Mouse (Mus musculus): ENCODE measurements around the gene Camta2. TPM values are rescaled to one million over a fixed set of nuclear protein-coding genes. Genes with fewer than 3 reads are reported as not detected.
A peak's percentile ranks its signal among the peaks of the same experiment; 100 is the strongest.

The Camta2 gene
- total and polyA plus RNA-seq, 3 experiments: 1.0 to 17.0 (median 4.9) TPM

GRCm38 (mm10) chr11:70724706-70725105 lies 36.8 kb upstream of the Camta2 start:
- in situ Hi-C loops (cut with MboI; ENCODE audit: low pct_ligation_motif_present, low pct_unique_long_range_greater_than_20kb, low sequenced_read_pairs) (no loop called here), dilution Hi-C loops (cut with MboI; ENCODE audit: extremely low pct_ligation_motif_present, extremely low pct_unique_long_range_greater_than_20kb, low sequenced_read_pairs) (no loop called here)
- no peak overlapping the region for H3K4me3 ChIP-seq (replicated peaks in 1 of 3; ENCODE audit: low read depth in 2 of 3, low read length in 2 of 3, poor library complexity in 1 of 3)
- peaks cover 3 to 15% of the 10 kb centered on the region in 2 experiments; a peak in 3 of 4 replicates for H3K4me1 ChIP-seq (ENCODE audit: control insufficient read depth in 1 of 2, insufficient read depth in 2 of 2)
- H3K27me3 ChIP-seq (replicated peaks): no peaks in the 10 kb centered on the region
- H3K36me3 ChIP-seq (replicated peaks in 1 of 2; ENCODE audit: control insufficient read depth in 1 of 2, insufficient read depth in 1 of 2, low read length in 1 of 2): peaks cover 65 to 82% of the 10 kb centered on the region in 2 experiments
- TF ChIP-seq GABPA (IDR thresholded peaks at IDR 0.05; ENCODE audit: insufficient replicate concordance, low read depth, low read length) (no peak), ZC3H11A (IDR thresholded peaks at IDR 0.05; ENCODE audit: low read depth, low read length) (no peak), MEF2A (IDR thresholded peaks at IDR 0.05; ENCODE audit: borderline replicate concordance, low read depth, low read length) (no peak), ZMIZ1 (IDR thresholded peaks at IDR 0.05; ENCODE audit: low read depth, low read length) (no peak), USF1 (IDR thresholded peaks at IDR 0.05; ENCODE audit: low read depth, low read length) (no peak), MXI1 (IDR thresholded peaks at IDR 0.05; ENCODE audit: low read depth, low read length) (no peak), RAD21 (IDR thresholded peaks at IDR 0.05; ENCODE audit: low read depth, low read length) (no peak), TCF12 (IDR thresholded peaks at IDR 0.05; ENCODE audit: low read depth, low read length) (no peak), ZNF384 (IDR thresholded peaks at IDR 0.05; ENCODE audit: low read depth, low read length) (no peak)
- H3K9ac ChIP-seq (ENCODE audit: insufficient read depth, low read depth): no peak overlapping the region
- H3K79me2 ChIP-seq (replicated peaks; ENCODE audit: control insufficient read depth, extremely low read depth, insufficient read depth, poor library complexity, severe bottlenecking): no peaks in the 10 kb centered on the region
- no peak overlapping the region for H3K27ac ChIP-seq (ENCODE audit: insufficient read depth, low read depth)
- DNase-seq (ENCODE audit: extremely low read depth): no peak
- H3K4me2 ChIP-seq (ENCODE audit: insufficient read depth, low read depth, poor library complexity, severe bottlenecking): no peak overlapping the region
- no peaks in the 10 kb centered on the region for H3K9me3 ChIP-seq (replicated peaks; ENCODE audit: low read length)

- Histone ChIP-seq H3K27me3 (replicated peaks) (no peaks in the 10 kb centered on the region), H3K4me1 (ENCODE audit: control insufficient read depth in 1 of 2, insufficient read depth in 2 of 2) (peaks cover 5 to 26% of the 10 kb centered on the region in 2 experiments), H3K79me2 (replicated peaks; ENCODE audit: control insufficient read depth, extremely low read depth, insufficient read depth, poor library complexity, severe bottlenecking) (no peaks in the 10 kb centered on the region), H3K36me3 (replicated peaks in 1 of 2; ENCODE audit: control insufficient read depth in 1 of 2, insufficient read depth in 1 of 2, low read length in 1 of 2) (peaks cover 59 to 85% of the 10 kb centered on the region in 2 experiments), H3K27ac (ENCODE audit: insufficient read depth, low read depth) (no peak overlapping the region), H3K9me3 (replicated peaks; ENCODE audit: low read length) (no peaks in the 10 kb centered on the region), H3K4me3 (replicated peaks in 1 of 3; ENCODE audit: low read depth in 2 of 3, low read length in 2 of 3, poor library complexity in 1 of 3) (no peak overlapping the region), H3K4me2 (ENCODE audit: insufficient read depth, low read depth, poor library complexity, severe bottlenecking) (no peak overlapping the region), H3K9ac (ENCODE audit: insufficient read depth, low read depth) (no peak overlapping the region)
- DNase-seq (ENCODE audit: extremely low read depth): no peak
- TF ChIP-seq SMC3 (IDR thresholded peaks at IDR 0.05; ENCODE audit: low read depth, low read length): no peak
- TF ChIP-seq JUND (conservative IDR thresholded peaks at IDR 0.05; ENCODE audit: low read depth, low read length): no peak
- TF ChIP-seq POLR2AphosphoS2 (IDR thresholded peaks at IDR 0.05; ENCODE audit: low read depth, low read length): no peak
- no peak for TF ChIP-seq NRF1 (IDR thresholded peaks at IDR 0.05; ENCODE audit: low read depth, low read length)
- TF ChIP-seq E2F4 (IDR thresholded peaks at IDR 0.05; ENCODE audit: insufficient replicate concordance, low read depth, low read length): no peak
- in situ Hi-C loops (cut with MboI; ENCODE audit: low pct_ligation_motif_present, low pct_unique_long_range_greater_than_20kb, low sequenced_read_pairs): no loop called here
- dilution Hi-C loops (cut with MboI; ENCODE audit: extremely low pct_ligation_motif_present, extremely low pct_unique_long_range_greater_than_20kb, low sequenced_read_pairs): no loop called here
Measured at GRCm38 (mm10) chr11:70721072-70721471, 33.2 kb upstream of the Camta2 start.

GRCm38 (mm10) chr11:70720567-70720966 lies 32.7 kb upstream of the Camta2 start:
- dilution Hi-C loops (cut with MboI; ENCODE audit: extremely low pct_ligation_motif_present, extremely low pct_unique_long_range_greater_than_20kb, low sequenced_read_pairs) (no loop called here), in situ Hi-C loops (cut with MboI; ENCODE audit: low pct_ligation_motif_present, low pct_unique_long_range_greater_than_20kb, low sequenced_read_pairs) (no loop called here)
- Histone ChIP-seq H3K79me2 (replicated peaks; ENCODE audit: control insufficient read depth, extremely low read depth, insufficient read depth, poor library complexity, severe bottlenecking) (no peaks in the 10 kb centered on the region), H3K27me3 (replicated peaks) (no peaks in the 10 kb centered on the region), H3K4me3 (replicated peaks in 1 of 3; ENCODE audit: low read depth in 2 of 3, low read length in 2 of 3, poor library complexity in 1 of 3) (no peak overlapping the region), H3K9ac (ENCODE audit: insufficient read depth, low read depth) (no peak overlapping the region), H3K4me2 (ENCODE audit: insufficient read depth, low read depth, poor library complexity, severe bottlenecking) (no peak overlapping the region), H3K36me3 (replicated peaks in 1 of 2; ENCODE audit: control insufficient read depth in 1 of 2, insufficient read depth in 1 of 2, low read length in 1 of 2) (peaks cover 54 to 84% of the 10 kb centered on the region in 2 experiments), H3K27ac (ENCODE audit: insufficient read depth, low read depth) (no peak overlapping the region), H3K9me3 (replicated peaks; ENCODE audit: low read length) (no peaks in the 10 kb centered on the region), H3K4me1 (ENCODE audit: control insufficient read depth in 1 of 2, insufficient read depth in 2 of 2) (peaks cover 5 to 31% of the 10 kb centered on the region in 2 experiments)
- peak; percentile 85 for DNase-seq (ENCODE audit: extremely low read depth)
- TF ChIP-seq ZNF384 (IDR thresholded peaks at IDR 0.05; ENCODE audit: low read depth, low read length): no peak
- TF ChIP-seq MXI1 (IDR thresholded peaks at IDR 0.05; ENCODE audit: low read depth, low read length): no peak
- TF ChIP-seq SMC3 (IDR thresholded peaks at IDR 0.05; ENCODE audit: low read depth, low read length): no peak
- TF ChIP-seq ZC3H11A (IDR thresholded peaks at IDR 0.05; ENCODE audit: low read depth, low read length): no peak
- no peak for TF ChIP-seq KAT2A (IDR thresholded peaks at IDR 0.05; ENCODE audit: insufficient replicate concordance, low read length)
- no peak for TF ChIP-seq MAFK (IDR thresholded peaks at IDR 0.05; ENCODE audit: insufficient replicate concordance, low read length)
- no peak for TF ChIP-seq SIN3A (IDR thresholded peaks at IDR 0.05; ENCODE audit: low read length)
- 0 out of 2 replicates have a peak, but pooled peaks have one; percentile 16 for TF ChIP-seq MAX (IDR thresholded peaks at IDR 0.05; ENCODE audit: low read length)
- peak; percentile 31; the same call in 1 of the 2 replicates for TF ChIP-seq MYC (IDR thresholded peaks at IDR 0.05; ENCODE audit: low read depth, low read length)
- no peak for TF ChIP-seq ETS1 (conservative IDR thresholded peaks at IDR 0.05; ENCODE audit: low read depth, low read length)
- no peak for TF ChIP-seq PAX5 (IDR thresholded peaks at IDR 0.05; ENCODE audit: low read length)
- TF ChIP-seq IRF4 (IDR thresholded peaks at IDR 0.05; ENCODE audit: low read depth, low read length): peak; percentile 44; the same call in 1 of the 2 replicates
- no peak for TF ChIP-seq BHLHE40 (IDR thresholded peaks at IDR 0.05; ENCODE audit: low read depth, low read length)
- TF ChIP-seq POLR2AphosphoS2 (IDR thresholded peaks at IDR 0.05; ENCODE audit: low read depth, low read length): no peak
- no peak for TF ChIP-seq ELF1 (IDR thresholded peaks at IDR 0.05; ENCODE audit: low read depth, low read length)
- TF ChIP-seq EP300 (IDR thresholded peaks at IDR 0.05; ENCODE audit: low read length): peak; percentile 64
- TF ChIP-seq CTCF (conservative IDR thresholded peaks at IDR 0.05 in 1 of 2, IDR thresholded peaks at IDR 0.05 in 1 of 2; ENCODE audit: low read depth in 2 of 2, low read length in 2 of 2): no peak
- TF ChIP-seq ZMIZ1 (IDR thresholded peaks at IDR 0.05; ENCODE audit: low read depth, low read length): no peak

Data from CH12.LX (cell line).